Mouse (Mus musculus): ENCODE results near the gene Huwe1. TPM values are rescaled to one million over a fixed set of nuclear protein-coding genes. Genes with fewer than 3 reads are reported as not detected.

Gene Huwe1
- polyA plus RNA-seq, 1 experiment from 2014 or later: 12.4 TPM

GRCm38 (mm10) chrX:151828971-151829370 lies 28.4 kb downstream of the Huwe1 start:
- 76% methylated on average over 1 of the region's 1 CpGs for WGBS
- ATAC-seq (ENCODE audit: low FRiP score, low TSS enrichment) (no peak), DNase-seq (ENCODE audit: low spot score) (no peak)
- Histone ChIP-seq H3K4me1 (replicated peaks; ENCODE audit: control insufficient read depth, insufficient read depth) (no peaks in the 10 kb centered on the region), H3K27me3 (ENCODE audit: control insufficient read depth, insufficient read depth, low read length) (no peaks in the 10 kb centered on the region), H3K27ac (replicated peaks) (no peak overlapping the region), H3K9ac (ENCODE audit: low read length) (no peak overlapping the region), H3K4me3 (ENCODE audit: low read depth, low read length) (no peak overlapping the region), H3K9me3 (ENCODE audit: control insufficient read depth, low read length) (no peaks in the 10 kb centered on the region), H3K4me2 (replicated peaks; ENCODE audit: low read depth) (no peak overlapping the region), H3K36me3 (ENCODE audit: control insufficient read depth, insufficient read depth, low read length) (no peaks in the 10 kb centered on the region)
- TF ChIP-seq EP300 (optimal IDR thresholded peaks at IDR 0.05): no peak
- no peak for TF ChIP-seq CTCF (IDR thresholded peaks at IDR 0.05; ENCODE audit: low read depth)

GRCm38 (mm10) chrX:151831260-151831659 lies 30.7 kb downstream of the Huwe1 start:
- no peaks in the 10 kb centered on the region for H3K9me3 ChIP-seq (ENCODE audit: control insufficient read depth, low read length)
- H3K4me1 ChIP-seq (replicated peaks; ENCODE audit: control insufficient read depth, insufficient read depth): no peaks in the 10 kb centered on the region
- H3K4me2 ChIP-seq (replicated peaks; ENCODE audit: low read depth): no peak overlapping the region
- no peak overlapping the region for H3K27ac ChIP-seq (replicated peaks)
- H3K4me3 ChIP-seq (ENCODE audit: low read depth, low read length): no peak overlapping the region
- H3K36me3 ChIP-seq (ENCODE audit: control insufficient read depth, insufficient read depth, low read length): no peaks in the 10 kb centered on the region
- TF ChIP-seq CTCF (IDR thresholded peaks at IDR 0.05; ENCODE audit: low read depth) (no peak), EP300 (optimal IDR thresholded peaks at IDR 0.05) (no peak)
- no peaks in the 10 kb centered on the region for H3K27me3 ChIP-seq (ENCODE audit: control insufficient read depth, insufficient read depth, low read length)
- no peak for ATAC-seq (ENCODE audit: low FRiP score, low TSS enrichment)
- H3K9ac ChIP-seq (ENCODE audit: low read length): no peak overlapping the region
- no peak for DNase-seq (ENCODE audit: low spot score)

- no peaks in the 10 kb centered on the region for H3K9me3 ChIP-seq (ENCODE audit: control insufficient read depth, low read length)
- H3K36me3 ChIP-seq (ENCODE audit: control insufficient read depth, insufficient read depth, low read length): no peaks in the 10 kb centered on the region
- H3K27ac ChIP-seq (replicated peaks): no peak overlapping the region
- no peaks in the 10 kb centered on the region for H3K27me3 ChIP-seq (ENCODE audit: control insufficient read depth, insufficient read depth, low read length)
- no peak overlapping the region for H3K4me3 ChIP-seq (ENCODE audit: low read depth, low read length)
- H3K9ac ChIP-seq (ENCODE audit: low read length): no peak overlapping the region
- no peak for ATAC-seq (ENCODE audit: low FRiP score, low TSS enrichment)
- TF ChIP-seq EP300 (optimal IDR thresholded peaks at IDR 0.05): no peak
- TF ChIP-seq CTCF (IDR thresholded peaks at IDR 0.05; ENCODE audit: low read depth): no peak
- H3K4me1 ChIP-seq (replicated peaks; ENCODE audit: control insufficient read depth, insufficient read depth): no peaks in the 10 kb centered on the region
- no peak overlapping the region for H3K4me2 ChIP-seq (replicated peaks; ENCODE audit: low read depth)
- DNase-seq (ENCODE audit: low spot score): no peak
These were observed 32.4 kb downstream of the Huwe1 start for GRCm38 (mm10) chrX:151832982-151833381.

- H3K27me3 ChIP-seq (ENCODE audit: control insufficient read depth, insufficient read depth, low read length): no peaks in the 10 kb centered on the region
These were observed 58.8 kb downstream of the Huwe1 start for GRCm38 (mm10) chrX:151859436-151859835.

GRCm38 (mm10) chrX:151910692-151911091 lies 110.1 kb downstream of the Huwe1 start:
- WGBS: 74% methylated on average over 1 of the region's 1 CpGs
- no peaks in the 10 kb centered on the region for H3K4me1 ChIP-seq (replicated peaks; ENCODE audit: control insufficient read depth, insufficient read depth)
- no peak overlapping the region for H3K4me2 ChIP-seq (replicated peaks; ENCODE audit: low read depth)
- no peaks in the 10 kb centered on the region; the same call in 1 of the 2 replicates for H3K36me3 ChIP-seq (ENCODE audit: control insufficient read depth, insufficient read depth, low read length)
- no peak overlapping the region for H3K27ac ChIP-seq (replicated peaks)
- no peak overlapping the region for H3K4me3 ChIP-seq (ENCODE audit: low read depth, low read length)
- TF ChIP-seq EP300 (optimal IDR thresholded peaks at IDR 0.05): no peak
- TF ChIP-seq CTCF (IDR thresholded peaks at IDR 0.05; ENCODE audit: low read depth): no peak
- no peaks in the 10 kb centered on the region for H3K9me3 ChIP-seq (ENCODE audit: control insufficient read depth, low read length)
- DNase-seq (ENCODE audit: low spot score): no peak
- no peak overlapping the region for H3K9ac ChIP-seq (ENCODE audit: low read length)
- no peak for ATAC-seq (ENCODE audit: low FRiP score, low TSS enrichment)
- no peaks in the 10 kb centered on the region for H3K27me3 ChIP-seq (ENCODE audit: control insufficient read depth, insufficient read depth, low read length)

More at GRCm38 (mm10) chrX:151859436-151859835, 58.8 kb downstream of the Huwe1 start:
- H3K4me3 ChIP-seq (ENCODE audit: low read depth, low read length): no peak overlapping the region
- no peaks in the 10 kb centered on the region for H3K4me1 ChIP-seq (replicated peaks; ENCODE audit: control insufficient read depth, insufficient read depth)
- H3K4me2 ChIP-seq (replicated peaks; ENCODE audit: low read depth): no peak overlapping the region
- ATAC-seq (ENCODE audit: low FRiP score, low TSS enrichment) (no peak), DNase-seq (ENCODE audit: low spot score) (no peak)
- TF ChIP-seq CTCF (IDR thresholded peaks at IDR 0.05; ENCODE audit: low read depth): no peak
- TF ChIP-seq EP300 (optimal IDR thresholded peaks at IDR 0.05): no peak
- H3K9me3 ChIP-seq (ENCODE audit: control insufficient read depth, low read length): no peaks in the 10 kb centered on the region
- H3K27ac ChIP-seq (replicated peaks): no peak overlapping the region
- H3K36me3 ChIP-seq (ENCODE audit: control insufficient read depth, insufficient read depth, low read length): no peaks in the 10 kb centered on the region
- H3K9ac ChIP-seq (ENCODE audit: low read length): no peak overlapping the region
- WGBS: 90% methylated on average over 8 of the region's 8 CpGs

GRCm38 (mm10) chrX:151912267-151912666 lies 111.7 kb downstream of the Huwe1 start:
- no peak for ATAC-seq (ENCODE audit: low FRiP score, low TSS enrichment)
- H3K9ac ChIP-seq (ENCODE audit: low read length): no peak overlapping the region
- no peak overlapping the region for H3K4me3 ChIP-seq (ENCODE audit: low read depth, low read length)
- H3K27ac ChIP-seq (replicated peaks): no peak overlapping the region
- H3K36me3 ChIP-seq (ENCODE audit: control insufficient read depth, insufficient read depth, low read length): no peaks in the 10 kb centered on the region; the same call in 1 of the 2 replicates
- no peaks in the 10 kb centered on the region for H3K4me1 ChIP-seq (replicated peaks; ENCODE audit: control insufficient read depth, insufficient read depth)
- H3K4me2 ChIP-seq (replicated peaks; ENCODE audit: low read depth): no peak overlapping the region
- 76% methylated on average over 4 of the region's 4 CpGs for WGBS
- no peaks in the 10 kb centered on the region for H3K27me3 ChIP-seq (ENCODE audit: control insufficient read depth, insufficient read depth, low read length)
- no peaks in the 10 kb centered on the region for H3K9me3 ChIP-seq (ENCODE audit: control insufficient read depth, low read length)
- TF ChIP-seq CTCF (IDR thresholded peaks at IDR 0.05; ENCODE audit: low read depth) (no peak), EP300 (optimal IDR thresholded peaks at IDR 0.05) (no peak)
- DNase-seq (ENCODE audit: low spot score): no peak
